Mouse (Mus musculus) adrenal gland, postnatal 14 days (tissue): ENCODE measurements around the gene Resp18. TPM values are rescaled to one million over a fixed set of nuclear protein-coding genes. Genes with fewer than 3 reads are reported as not detected.
"Not testable (repeated sequence)": the region's sequence is repeated elsewhere in the genome, so short reads cannot be mapped to it uniquely, and the experiment has no call there.

ENCODE experiments used
- DNase-seq: peaks from one replicate; pipeline ENCODE4 v3.0.0; 2021; ENCODE audit warnings: mixed read lengths
- total RNA-seq: library from RNA; stranded (reverse); gene quantifications from 2 replicates; pipeline ENCODE4 v1.2.3, GENCODE M21; 2021

The Resp18 gene
- total RNA-seq, 1 experiment from 2014 or later: 126 TPM

GRCm38 (mm10) chr1:75236117-75237050 is 41.8 kb downstream of the Resp18 start, which contains the start of gene Dnajb2:
Gene Dnajb2 (plus strand): TSS chr1:75236406.
- DNase-seq: peak; percentile 93

GRCm38 (mm10) chr1:75234606-75235005 is 43.6 kb downstream of the Resp18 start:
- DNase-seq: peak; percentile 78

DNA sequence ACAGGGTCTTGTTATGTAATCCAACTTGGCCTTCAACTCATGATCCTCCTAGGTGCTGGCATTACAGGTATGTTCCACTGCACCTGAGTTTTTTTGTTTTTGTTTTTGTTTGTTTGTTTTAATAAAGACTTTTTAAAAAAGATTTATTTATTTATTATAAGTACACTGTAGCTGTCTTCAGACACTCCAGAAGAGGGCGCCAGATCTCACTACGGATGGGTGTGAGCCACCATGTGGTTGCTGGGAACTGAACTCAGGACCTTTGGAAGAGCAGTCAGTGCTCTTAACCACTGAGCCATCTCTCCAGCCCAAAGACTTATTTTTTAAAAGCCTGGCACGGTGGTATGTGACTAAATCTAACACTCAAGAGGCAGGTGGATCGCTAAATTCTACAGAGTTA is 45.7 kb downstream of the Resp18 start:
- not testable (repeated sequence) for DNase-seq

- DNase-seq: no peak
Observed at GRCm38 (mm10) chr1:75231664-75232152, 46.5 kb downstream of the Resp18 start, which contains the start of gene A630095N17Rik. Gene A630095N17Rik (minus strand): TSS chr1:75232102.

- DNase-seq: no peak
Observed at GRCm38 (mm10) chr1:75231224-75231623, 47.0 kb downstream of the Resp18 start.

GRCm38 (mm10) chr1:75230335-75230994 is 47.8 kb downstream of the Resp18 start:
- no peak for DNase-seq

DNA sequence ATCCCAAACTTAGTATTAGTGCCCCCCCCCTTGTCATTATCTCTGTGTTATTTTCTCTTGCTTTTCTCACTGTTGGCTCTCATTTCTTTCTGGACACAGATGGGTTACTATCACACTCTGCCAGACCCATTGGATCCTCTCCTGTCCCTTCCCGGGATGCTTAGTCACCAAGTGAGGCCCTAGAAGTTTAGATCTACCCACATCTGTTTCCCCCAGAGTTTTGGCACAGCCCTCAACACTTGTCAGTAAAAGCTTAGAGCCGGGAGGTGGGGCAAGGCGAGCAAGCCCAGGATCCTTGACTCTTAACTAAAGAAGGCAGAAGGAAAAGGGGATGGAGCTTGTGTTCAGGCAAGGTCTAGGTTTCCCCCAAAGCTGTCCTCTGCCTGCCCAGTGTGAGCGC is 49.1 kb downstream of the Resp18 start:
- DNase-seq: no peak

DNA sequence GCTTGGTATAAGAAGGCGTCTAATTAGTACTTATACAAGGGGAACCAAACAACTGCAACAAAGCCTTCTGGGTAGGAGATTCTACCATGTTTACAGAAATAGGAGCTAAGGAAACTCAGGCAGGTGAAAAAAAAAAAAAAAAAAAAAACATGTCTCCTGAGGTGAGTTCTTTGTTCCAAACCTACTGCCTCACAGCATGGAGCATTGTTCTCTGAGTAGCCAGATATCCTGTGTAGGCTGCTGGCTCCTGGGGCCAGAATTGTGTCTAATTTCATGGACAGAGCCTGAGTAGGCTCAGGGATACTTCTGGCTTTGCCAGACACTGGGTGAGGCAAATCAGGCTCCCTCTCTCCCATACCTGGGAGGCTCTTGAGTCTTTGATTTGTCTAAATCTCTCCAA is 50.6 kb downstream of the Resp18 start:
- DNase-seq: no peak

DNA sequence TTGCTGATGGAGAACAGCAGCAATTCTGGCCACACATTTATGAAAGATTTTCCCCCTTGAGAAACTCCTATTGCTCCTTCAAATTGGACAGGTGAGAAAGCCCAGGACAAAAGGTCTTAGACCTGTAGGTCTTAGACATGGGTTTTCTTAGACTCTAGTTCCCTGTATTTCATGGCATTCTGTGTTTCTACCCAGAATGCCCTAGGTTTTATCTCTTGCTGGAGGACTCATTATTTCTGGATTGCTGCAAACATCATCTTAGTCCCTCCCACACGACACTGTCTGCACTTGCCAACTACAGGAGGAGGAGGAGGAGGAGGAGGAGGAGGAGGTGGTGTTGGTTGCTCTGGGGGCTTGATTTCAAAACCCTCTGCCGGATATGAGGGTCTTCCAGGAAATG is 52.1 kb downstream of the Resp18 start:
- DNase-seq: no peak

DNA sequence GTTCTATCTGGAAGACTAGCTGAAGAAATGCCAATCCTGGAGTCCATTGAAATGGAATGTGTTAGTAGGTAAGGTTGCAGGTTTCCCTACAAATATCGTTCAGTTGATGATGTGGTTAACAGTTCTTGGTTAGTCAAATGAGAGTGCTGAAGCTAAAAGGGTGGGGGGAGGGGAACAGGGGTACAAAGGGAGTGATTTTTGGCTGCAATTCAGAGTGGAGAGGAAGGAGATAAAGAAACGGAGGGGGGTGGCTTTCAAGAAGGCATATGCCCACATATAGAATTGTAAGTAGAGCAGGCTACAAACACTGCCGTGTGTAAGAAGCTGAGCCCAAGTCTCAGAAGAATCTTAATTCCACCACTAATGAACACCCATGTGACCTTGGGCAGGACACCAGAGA is 52.7 kb downstream of the Resp18 start:
- DNase-seq: no peak

DNA sequence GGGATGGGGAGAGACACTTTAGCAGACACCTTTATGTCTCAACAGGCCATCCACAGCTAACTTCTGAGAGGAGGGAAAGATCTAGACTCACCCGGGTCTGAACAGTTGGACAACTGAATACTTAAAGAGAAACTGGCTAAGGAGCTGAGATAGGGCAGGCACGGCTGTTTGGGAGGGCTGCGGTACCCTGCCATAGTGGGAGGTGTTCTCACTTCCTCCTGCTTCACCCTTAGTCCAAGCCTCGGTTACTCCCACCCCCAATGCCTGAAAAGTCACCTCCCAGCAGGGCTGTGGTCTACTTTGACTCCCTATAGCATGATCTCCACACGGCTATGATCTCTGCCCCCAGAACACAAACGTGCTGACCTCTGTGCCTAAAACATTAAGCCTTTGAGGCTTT is 54.7 kb downstream of the Resp18 start:
- no peak for DNase-seq

DNA sequence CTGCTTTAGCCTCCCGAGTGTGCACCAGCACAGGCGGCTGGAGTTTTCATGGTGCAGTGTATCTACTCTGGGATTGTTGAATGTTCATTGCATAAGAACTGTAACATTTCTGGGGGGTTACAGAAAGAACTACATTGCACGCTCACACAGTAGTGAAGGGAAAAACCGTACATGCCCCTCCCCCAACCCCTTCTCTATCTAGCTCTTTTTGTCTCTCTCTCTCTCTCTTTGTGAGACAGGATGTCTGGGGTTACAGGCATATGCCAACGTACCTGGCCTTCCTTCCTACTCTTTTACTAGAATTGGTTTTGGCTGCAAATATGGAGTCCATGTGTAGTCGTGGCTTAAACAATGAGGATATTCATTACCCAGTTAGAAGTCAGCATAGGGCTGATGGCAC is 55.3 kb downstream of the Resp18 start:
- no peak for DNase-seq

Other genes with a start within 250 kb of the Resp18 start
- 4.3 and 5.9 TPM in 2 replicates for gene Nhej1, start 153.2 kb downstream of the Resp18 start, total RNA-seq
- gene Slc23a3, start 144.5 kb downstream of the Resp18 start, total RNA-seq: 0.71 TPM in 1 of 2 replicates, not detected in the other
- gene Cnppd1, start 135.7 kb downstream of the Resp18 start, total RNA-seq: 35.0 and 47.1 TPM in 2 replicates
- gene Retreg2, start 135.6 kb downstream of the Resp18 start, total RNA-seq: 74.1 and 78.4 TPM in 2 replicates
- 26.3 and 33.5 TPM in 2 replicates for gene Zfand2b, start 109.8 kb downstream of the Resp18 start, total RNA-seq
- gene Abcb6, start 98.0 kb downstream of the Resp18 start, total RNA-seq: 37.0 and 44.5 TPM in 2 replicates
- gene Ankzf1, start 86.3 kb downstream of the Resp18 start, total RNA-seq: 14.4 and 19.8 TPM in 2 replicates
- gene Atg9a, start 86.2 kb downstream of the Resp18 start, total RNA-seq: 36.0 and 36.4 TPM in 2 replicates
- 18.0 and 24.7 TPM in 2 replicates for gene Glb1l, start 67.6 kb downstream of the Resp18 start, total RNA-seq
- 95.6 and 104 TPM in 2 replicates for gene Stk16, start 67.6 kb downstream of the Resp18 start, total RNA-seq
- 42.9 and 53.1 TPM in 2 replicates for gene Tuba4a, start 58.5 kb downstream of the Resp18 start, total RNA-seq
- not detected in 2 replicates for gene A630095N17Rik, start 46.3 kb downstream of the Resp18 start, total RNA-seq
- gene Dnajb2, start 42.0 kb downstream of the Resp18 start, total RNA-seq: 49.3 and 66.8 TPM in 2 replicates
- 46.5 and 57.2 TPM in 2 replicates for gene Ptprn, start 13.9 kb downstream of the Resp18 start, total RNA-seq
- gene Dnpep, start 39.6 kb upstream of the Resp18 start, total RNA-seq: 92.5 and 101 TPM in 2 replicates
- 19.8 and 26.9 TPM in 2 replicates for gene Des, start 81.9 kb upstream of the Resp18 start, total RNA-seq
- gene Speg, start 96.9 kb upstream of the Resp18 start, total RNA-seq: 11.0 and 18.3 TPM in 2 replicates
- 58.8 and 74.2 TPM in 2 replicates for gene Gmppa, start 157.5 kb upstream of the Resp18 start, total RNA-seq
- 3.8 and 4.2 TPM in 2 replicates for gene Asic4, start 172.0 kb upstream of the Resp18 start, total RNA-seq
- 40.7 and 47.0 TPM in 2 replicates for gene Chpf, start 200.9 kb upstream of the Resp18 start, total RNA-seq
- 2.9 and 3.3 TPM in 2 replicates for gene Tmem198, start 201.1 kb upstream of the Resp18 start, total RNA-seq
- 98.3 and 99.4 TPM in 2 replicates for gene Obsl1, start 228.0 kb upstream of the Resp18 start, total RNA-seq
- 85.9 and 116 TPM in 2 replicates for gene Inha, start 228.7 kb upstream of the Resp18 start, total RNA-seq
- gene Stk11ip, start 243.1 kb upstream of the Resp18 start, total RNA-seq: 15.4 and 21.7 TPM in 2 replicates